Mouse (Mus musculus): ENCODE measurements around the gene Pak4.

DNA sequence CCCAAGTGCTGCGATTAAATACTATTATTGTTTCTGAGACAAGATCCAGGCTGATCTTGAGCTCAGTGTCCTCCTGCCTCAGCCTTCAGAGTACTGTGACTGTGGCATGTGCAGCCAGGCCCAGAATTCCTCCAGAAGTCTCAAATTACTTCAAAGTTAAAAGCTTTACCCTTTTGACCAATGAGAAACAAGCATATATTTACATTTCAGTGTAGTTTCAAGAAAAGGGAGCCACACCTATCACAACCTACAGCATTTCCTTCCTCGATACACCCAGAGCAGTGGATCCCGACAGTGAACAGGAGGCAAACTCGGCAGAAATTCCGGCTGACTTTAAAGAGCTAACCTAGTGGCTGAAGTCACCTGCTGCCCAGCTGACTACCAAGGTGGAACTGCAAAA lies 26.8 kb upstream of the Pak4 start:
- TF ChIP-seq USF1 (IDR thresholded peaks at IDR 0.05; ENCODE audit: low read depth): no peak
- TF ChIP-seq CTCF (IDR thresholded peaks at IDR 0.05; ENCODE audit: control insufficient read depth, insufficient read depth, insufficient read length): no peak
- no peak for TF ChIP-seq MYOD1 (IDR thresholded peaks at IDR 0.05; ENCODE audit: control insufficient read depth, insufficient read length, low read depth)
- no peak for TF ChIP-seq MYOG (IDR thresholded peaks at IDR 0.05; ENCODE audit: control insufficient read depth, extremely low read depth, insufficient read length)
- no peak for TF ChIP-seq CEBPB (IDR thresholded peaks at IDR 0.05; ENCODE audit: low read depth)
- TF ChIP-seq FOSL1 (IDR thresholded peaks at IDR 0.05; ENCODE audit: insufficient read depth, low read length, poor library complexity, severe bottlenecking): no peak
